Mouse (Mus musculus): ENCODE data around the gene Trim17. TPM values are rescaled to one million over a fixed set of nuclear protein-coding genes. Genes with fewer than 3 reads are reported as not detected.

Trim17 gene
- total RNA-seq, 2 experiments from 2014 or later: 5.3 to 5.5 TPM

GRCm38 (mm10) chr11:58965001-58965760 lies 10.7 kb downstream of the Trim17 start:
- DNase-seq (ENCODE audit: extremely low spot score in 1 of 2, low spot score in 1 of 2): no peak

DNA sequence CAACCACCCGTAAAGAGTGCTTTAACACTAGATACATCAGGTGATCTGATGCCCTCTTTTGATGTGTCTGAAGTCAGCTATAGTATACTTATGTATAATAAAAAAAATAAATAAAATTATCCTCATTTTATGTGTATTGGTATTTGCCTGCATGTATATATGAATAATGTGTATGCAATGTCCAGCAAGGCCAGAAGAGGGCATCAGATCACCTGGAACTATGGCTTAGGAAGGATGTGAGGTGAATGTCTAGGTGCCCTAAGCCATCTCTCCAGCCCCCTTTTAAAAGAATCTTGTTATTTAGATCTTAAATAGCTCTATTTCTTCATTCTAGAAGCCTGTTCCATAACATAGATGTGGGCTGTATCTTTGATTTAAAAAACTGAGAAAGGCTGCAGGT lies 12.9 kb downstream of the Trim17 start:
- no peak for DNase-seq (ENCODE audit: extremely low spot score in 1 of 2, low spot score in 1 of 2)

DNA sequence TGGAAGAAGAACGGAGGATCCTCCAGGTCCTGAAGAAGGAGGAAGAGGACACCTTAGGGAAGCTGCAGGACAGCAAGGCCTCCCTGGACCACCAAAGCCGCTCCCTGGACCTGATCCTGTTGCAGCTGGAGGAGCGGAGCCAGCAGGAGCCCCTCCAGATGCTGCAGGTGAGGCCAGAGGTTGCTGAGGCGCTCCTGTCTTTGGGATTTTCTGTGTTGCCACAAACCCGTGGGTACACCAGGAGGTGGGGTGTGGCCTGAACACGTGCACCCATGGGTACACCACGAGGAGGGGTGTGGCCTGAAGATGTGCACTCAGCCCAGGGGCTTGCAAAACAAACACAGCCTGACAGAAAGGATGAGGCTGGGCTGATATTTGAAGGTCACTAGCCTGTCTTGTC lies 14.1 kb downstream of the Trim17 start:
- DNase-seq (ENCODE audit: extremely low spot score in 1 of 2, low spot score in 1 of 2): no peak

DNA sequence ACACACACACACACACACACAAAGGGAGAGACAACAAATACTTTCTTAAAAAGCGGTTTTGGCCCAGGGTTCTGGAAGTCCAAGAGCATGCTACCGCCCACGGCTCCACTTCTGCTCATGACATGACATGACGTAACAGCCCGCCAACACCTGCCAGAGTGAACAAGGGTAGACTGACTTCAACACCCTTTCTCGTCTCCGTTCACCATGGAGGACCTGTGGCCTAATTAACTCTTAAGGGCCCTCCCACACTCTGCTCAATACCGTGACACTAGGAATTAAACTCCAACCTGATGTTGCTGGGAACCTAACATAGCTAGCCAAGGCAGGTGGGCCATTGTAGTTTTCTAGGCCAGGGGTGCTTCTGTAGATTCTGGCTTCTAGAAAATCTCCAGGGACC lies 14.5 kb downstream of the Trim17 start:
- no peak for DNase-seq (ENCODE audit: extremely low spot score in 1 of 2, low spot score in 1 of 2)

DNA sequence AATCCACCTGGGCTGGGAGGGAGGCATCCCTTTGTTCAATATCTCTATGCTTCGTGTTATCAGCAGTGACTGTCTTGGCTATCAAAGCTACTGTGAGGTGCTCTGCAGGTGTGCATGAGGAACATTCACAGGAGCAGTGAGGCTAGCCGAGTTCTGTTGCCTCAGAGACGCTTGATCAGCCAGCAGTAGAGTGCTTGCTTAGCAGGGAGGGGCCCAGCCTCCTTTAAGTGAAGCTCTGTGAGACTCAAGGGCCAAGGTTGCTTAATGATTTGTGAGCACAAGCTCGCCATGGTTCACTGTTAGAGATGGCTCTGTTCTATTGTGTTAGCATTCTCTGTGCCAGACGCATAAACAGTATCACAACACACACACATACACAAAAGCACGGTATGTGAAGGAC lies 15.2 kb downstream of the Trim17 start:
- DNase-seq (ENCODE audit: extremely low spot score in 1 of 2, low spot score in 1 of 2): no peak

DNA sequence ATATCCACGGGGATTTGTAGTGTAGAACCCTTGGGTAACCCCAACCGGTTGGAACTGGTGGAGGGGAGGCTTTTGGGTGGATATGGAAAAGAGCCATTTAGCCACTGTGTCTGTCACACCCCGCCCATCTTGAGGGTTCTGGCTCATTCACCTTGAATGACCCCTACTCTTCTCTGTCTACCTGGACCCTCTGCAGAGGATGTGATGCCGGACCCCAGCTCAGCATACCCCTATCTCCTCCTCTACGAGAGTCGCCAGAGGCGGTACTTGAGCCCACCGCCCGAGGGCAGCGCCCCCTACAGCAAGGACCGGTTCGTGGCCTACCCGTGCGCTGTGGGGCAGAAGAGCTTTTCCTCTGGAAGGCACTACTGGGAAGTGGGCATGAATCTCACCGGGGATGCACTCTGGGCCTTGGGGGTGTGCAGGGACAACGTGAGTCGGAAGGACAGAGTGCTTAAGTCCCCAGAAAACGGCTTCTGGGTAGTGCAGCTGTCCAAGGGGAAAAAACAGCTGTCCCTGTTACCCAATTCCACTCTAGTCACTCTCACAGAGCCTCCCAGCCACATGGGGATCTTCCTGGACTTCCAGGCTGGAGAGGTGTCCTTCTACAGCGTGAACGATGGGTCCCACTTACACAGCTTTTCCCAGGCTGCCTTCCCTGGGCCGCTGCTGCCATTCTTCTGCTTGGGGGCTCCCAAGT lies 16.5 kb downstream of the Trim17 start:
- no peak for DNase-seq (ENCODE audit: extremely low spot score in 1 of 2, low spot score in 1 of 2)

DNA sequence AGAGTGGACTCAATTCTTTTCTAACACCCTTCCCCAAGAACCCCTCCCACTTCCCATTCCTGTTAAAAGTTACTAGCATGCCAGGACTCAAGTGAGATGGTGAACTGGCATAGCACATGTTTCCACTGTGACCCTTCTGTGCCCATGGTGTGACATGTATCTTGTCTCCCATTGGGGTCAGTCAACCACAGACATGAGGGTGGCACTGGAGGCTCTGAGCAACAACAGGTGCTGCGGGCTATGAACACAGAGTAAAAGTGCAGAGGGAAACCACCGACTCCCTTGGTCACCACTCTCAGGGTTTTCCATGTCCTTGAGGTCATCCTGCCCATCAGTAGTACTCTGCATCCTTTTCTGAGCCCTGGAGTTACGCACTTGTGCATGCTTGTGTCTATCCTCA lies 17.3 kb downstream of the Trim17 start:
- no peak for DNase-seq (ENCODE audit: extremely low spot score in 1 of 2, low spot score in 1 of 2)

DNA sequence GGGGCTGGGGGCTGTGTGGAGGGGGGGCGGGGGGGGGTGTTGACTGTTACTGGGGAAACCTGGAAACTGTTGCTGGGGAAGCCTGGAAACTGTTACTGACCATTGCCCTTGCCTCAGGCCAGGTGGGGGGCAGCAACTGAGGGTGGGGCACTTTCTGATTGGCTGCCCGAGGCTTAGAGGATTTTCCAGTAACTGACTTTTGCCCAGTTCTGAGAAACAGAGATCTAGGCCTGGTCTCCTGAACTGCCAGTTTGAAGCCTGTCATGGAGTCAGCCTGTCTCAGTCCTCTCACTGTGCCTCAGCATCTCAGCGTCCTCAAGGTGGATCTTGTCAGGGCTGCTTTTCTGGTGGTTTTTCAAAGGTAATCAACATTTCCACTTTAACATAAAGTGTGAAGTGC lies 19.9 kb downstream of the Trim17 start:
- DNase-seq (ENCODE audit: extremely low spot score in 1 of 2, low spot score in 1 of 2): no peak

DNA sequence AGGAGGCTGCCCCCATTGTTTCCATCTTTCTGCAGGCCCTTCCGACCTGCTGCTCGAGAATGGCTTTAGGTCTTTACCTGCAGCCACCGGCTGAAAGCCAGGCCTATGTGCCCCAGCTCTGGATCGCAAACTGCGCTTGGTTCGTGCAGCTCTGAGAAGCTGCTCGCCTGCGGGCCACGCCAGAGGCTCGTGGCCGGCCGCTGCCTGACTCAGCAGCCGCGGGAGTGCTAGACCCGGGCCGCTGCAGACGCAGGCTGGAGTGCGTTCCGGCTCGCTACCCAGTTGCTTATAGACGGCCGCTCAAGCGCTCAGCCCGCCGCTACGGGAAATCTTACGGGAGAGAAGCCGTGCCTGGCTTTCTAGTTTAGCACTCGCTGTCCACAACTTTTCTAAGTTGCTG lies 22.7 kb downstream of the Trim17 start:
- DNase-seq (ENCODE audit: extremely low spot score in 1 of 2, low spot score in 1 of 2): no peak

- DNase-seq (ENCODE audit: extremely low spot score in 1 of 2, low spot score in 1 of 2): no peak
Measured at GRCm38 (mm10) chr11:58977607-58978026, 23.1 kb downstream of the Trim17 start.

DNA sequence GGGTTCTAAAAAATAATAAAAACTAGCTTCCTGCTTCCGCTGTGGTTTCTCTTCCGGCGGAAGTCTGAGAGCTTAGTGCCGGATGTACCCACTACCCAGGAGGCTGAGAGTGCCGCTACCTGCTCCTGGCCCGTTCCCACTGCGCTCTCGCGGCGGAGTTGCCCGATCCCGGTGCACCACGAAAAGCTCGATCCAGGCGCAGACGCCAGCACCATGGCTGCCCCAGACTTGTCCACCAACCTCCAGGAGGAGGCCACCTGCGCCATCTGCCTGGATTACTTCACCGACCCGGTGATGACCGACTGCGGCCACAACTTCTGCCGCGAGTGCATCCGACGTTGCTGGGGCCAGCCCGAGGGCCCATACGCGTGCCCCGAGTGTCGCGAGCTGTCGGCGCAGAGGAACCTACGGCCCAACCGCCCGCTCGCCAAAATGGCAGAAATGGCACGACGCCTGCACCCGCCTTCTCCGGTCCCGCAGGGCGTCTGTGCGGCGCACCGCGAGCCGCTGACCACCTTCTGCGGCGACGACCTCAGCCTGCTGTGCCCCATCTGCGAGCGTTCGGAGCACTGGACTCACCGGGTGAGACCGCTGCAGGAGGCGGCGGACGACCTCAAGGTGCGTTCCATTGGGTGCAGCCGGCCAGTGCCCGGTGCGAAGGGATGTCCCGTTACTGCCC lies 23.7 kb downstream of the Trim17 start, which contains the start of gene Trim11:
Gene Trim11, plus strand, starts transcription at position 67 of the 679 bp plus-strand sequence.
- peak; percentile 49 to 58 for DNase-seq (ENCODE audit: extremely low spot score in 1 of 2, low spot score in 1 of 2)

- no peak for DNase-seq (ENCODE audit: extremely low spot score in 1 of 2, low spot score in 1 of 2)
Measured at GRCm38 (mm10) chr11:58978706-58979030, 24.2 kb downstream of the Trim17 start.

DNA sequence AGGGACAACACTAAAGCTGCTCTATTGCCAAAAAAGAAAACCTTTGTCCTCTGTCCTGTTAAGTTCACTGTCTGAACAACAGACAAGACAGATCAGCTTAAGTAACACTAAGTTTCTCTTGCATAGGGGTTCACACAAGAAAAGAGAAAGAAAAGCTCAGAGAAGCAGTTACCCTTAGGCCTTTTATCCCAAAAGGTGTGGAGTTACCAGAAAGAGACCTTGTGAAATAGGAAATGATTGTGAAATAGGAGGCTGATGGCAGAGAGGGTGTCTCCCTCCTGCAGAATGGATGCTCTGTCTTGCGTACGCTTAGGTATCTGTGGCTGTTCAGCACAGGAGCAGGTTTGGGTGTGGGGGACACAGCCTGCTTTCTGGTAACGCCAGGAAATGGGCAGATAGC lies 24.7 kb downstream of the Trim17 start:
- no peak for DNase-seq (ENCODE audit: extremely low spot score in 1 of 2, low spot score in 1 of 2)

DNA sequence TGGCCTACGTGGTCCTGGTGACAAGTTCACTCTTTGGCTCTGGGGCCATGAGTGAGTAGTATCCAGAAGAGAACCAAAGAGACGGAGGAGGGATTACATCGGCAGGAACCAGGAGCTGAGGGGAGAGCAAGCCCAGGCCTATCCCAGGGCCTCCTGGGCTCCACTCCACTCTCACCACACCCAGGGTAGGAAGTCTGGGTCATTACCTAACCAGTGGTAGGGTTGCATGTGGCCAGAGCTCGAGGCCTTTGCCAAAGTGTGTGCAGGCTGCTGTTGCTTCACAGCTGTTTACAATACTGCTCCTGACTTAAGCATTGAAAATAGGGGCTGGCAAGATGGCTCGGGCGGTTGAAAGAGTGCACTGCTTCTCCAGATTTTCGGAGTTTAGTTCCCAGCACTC lies 25.2 kb downstream of the Trim17 start:
- no peak for DNase-seq (ENCODE audit: extremely low spot score in 1 of 2, low spot score in 1 of 2)

DNA sequence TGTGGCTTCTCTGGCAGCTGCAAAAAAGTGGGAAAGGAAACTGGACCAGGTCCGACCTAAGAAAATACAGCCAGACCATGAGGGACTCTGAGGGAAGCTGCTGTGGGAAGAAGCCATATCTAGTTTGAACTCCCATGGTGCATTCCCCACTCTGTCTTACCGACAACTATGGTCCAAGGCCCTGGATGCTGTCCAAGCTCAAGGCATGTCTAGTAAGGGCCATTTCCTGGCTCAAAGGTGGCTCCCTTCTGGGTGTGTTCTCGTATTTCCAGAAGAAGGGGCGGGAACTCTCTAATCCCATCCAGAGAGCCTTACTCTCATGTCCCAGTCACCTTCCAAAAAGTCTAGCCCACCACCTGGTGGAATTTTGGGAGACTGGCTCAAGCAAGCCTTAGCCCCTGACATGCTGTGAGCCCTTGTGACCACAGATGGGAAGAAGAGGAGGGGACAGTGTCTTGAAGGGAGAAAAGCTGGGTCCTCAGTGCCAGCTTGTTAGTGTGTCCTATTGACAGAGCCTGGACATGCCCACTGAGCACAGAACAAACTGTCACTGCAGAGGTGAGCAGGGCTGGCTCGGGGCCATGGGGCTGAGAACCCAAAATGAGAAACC lies 26.0 kb downstream of the Trim17 start:
- DNase-seq (ENCODE audit: extremely low spot score in 1 of 2, low spot score in 1 of 2): no peak

DNA sequence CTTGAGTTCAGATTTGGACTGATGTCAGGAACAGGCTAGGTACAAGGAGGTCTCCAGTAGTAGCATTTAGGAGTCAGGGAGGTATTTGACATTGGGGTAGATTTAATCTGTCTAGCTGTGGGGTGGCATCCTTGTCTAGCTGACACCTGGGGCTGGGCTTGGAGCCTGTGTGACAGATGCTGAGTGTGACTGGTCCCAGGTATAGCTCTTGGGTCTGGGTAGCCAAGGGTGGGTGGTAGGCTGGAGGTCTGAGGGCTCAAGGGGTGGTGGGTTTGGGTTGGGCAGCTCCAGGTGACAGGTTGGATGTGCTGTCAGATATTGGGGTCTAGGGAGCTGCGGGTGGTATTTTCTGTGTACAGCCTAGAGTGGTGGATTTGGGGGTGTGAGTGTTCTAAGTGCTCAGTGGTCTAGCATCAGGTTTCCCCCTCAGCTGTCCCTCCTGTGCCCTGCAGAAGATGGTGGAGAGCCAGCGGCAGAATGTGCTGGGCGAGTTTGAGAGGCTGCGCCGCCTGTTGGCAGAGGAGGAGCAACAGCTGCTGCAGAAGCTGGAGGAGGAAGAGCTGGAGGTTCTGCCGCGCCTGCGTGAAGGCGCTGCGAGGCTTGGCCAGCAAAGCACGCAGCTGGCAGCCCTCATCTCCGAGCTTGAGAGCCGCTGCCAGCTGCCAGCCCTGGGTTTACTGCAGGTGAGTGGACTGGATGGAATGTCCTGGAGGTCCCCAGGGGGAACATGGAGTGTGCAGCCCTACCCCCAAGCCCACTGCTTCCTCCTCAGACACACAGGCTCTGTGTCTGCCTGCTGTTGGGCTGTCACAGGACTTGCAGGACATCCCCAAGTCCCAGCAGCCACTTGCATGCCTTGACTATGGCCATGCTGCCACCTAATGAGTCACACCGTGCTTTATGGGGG lies 27.3 kb downstream of the Trim17 start:
- DNase-seq (ENCODE audit: extremely low spot score in 1 of 2, low spot score in 1 of 2): peak; percentile 53 to 65

- DNase-seq (ENCODE audit: extremely low spot score in 1 of 2, low spot score in 1 of 2): no peak
Measured at GRCm38 (mm10) chr11:58982471-58983097, 28.1 kb downstream of the Trim17 start.

DNA sequence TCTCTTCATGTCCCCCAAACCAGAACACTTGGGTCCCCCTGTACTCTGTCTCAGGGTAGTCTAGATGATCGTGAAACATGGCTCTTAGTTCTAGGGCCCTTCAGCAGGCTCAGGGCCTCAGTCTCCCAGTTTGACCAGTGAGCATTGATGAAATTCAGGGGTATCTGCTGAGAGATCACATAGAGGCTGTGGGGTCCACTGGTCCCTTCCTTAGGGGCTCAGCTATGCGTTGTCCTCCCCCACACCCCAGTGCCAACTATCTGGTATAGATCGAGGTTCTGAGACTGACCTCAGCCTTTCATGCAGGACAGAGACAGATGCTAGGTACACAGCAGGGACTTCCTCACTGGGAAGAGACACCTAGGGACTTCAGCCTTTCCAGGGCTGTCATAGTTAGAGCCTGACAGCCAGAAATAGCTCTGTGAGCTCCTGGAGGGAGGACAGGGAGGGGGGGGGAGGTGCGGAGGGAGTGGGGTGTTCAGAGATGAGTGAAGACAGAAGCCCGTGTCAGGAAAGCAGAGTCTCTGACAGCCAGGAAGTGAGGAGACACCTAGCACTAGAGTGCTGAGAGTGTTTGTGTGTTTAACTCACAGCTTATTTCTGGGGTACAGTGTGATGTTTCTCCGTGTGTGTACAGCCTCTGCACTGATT lies 29.3 kb downstream of the Trim17 start:
- DNase-seq (ENCODE audit: extremely low spot score in 1 of 2, low spot score in 1 of 2): no peak

DNA sequence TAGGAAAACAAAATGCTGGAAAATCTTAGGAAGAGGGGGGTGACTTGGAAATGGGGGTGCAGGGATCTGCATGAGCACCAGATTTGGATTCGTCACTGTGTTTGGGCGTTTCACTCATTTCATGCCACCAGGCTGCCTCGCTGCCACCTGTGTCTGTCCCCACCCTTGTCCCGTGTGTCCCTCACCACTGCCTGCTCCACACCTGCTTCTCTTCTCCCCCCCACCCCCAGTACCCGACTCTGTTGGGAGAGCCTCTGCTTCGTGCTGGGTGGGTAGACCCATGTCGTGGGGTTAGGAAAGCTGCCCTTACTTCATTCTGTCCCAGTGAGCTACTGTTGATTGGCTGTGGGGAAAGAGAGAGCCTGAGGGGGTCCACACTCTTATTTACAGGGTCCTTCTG lies 30.2 kb downstream of the Trim17 start:
- DNase-seq (ENCODE audit: extremely low spot score in 1 of 2, low spot score in 1 of 2): no peak
